Mouse (Mus musculus) midbrain, embryonic 12.5 days (tissue): ENCODE measurements around the gene 3110018I06Rik. TPM values are rescaled to one million over a fixed set of nuclear protein-coding genes. Genes with fewer than 3 reads are reported as not detected.
A peak's percentile ranks its signal among the peaks of the same experiment; 100 is the strongest.

ENCODE experiments used
- ATAC-seq: fragments of 200-750 bp; cut with Nextera tagmentation; 2 replicates; pipeline ENCODE4 v1.8.0; 2017; ENCODE audit warnings: low read depth, moderate TSS enrichment, moderate library complexity; ENCODE audit not compliant: low FRiP score
- H3K27ac ChIP-seq: fragments of 300-500 bp; sonication (generic); replicated peaks from 2 replicates; pipeline ENCODE4 v1.5.1; 2016; ENCODE audit warnings: mild to moderate bottlenecking
- H3K27me3 ChIP-seq: fragments of 300-500 bp; sonication (generic); 2 replicates; pipeline ENCODE4 v1.6.1; 2016; ENCODE audit warnings: mild to moderate bottlenecking
- H3K36me3 ChIP-seq: fragments of 300-500 bp; sonication (generic); 2 replicates; pipeline ENCODE4 v1.6.1; 2016
- H3K4me1 ChIP-seq: fragments of 300-500 bp; sonication (generic); 2 replicates; pipeline ENCODE4 v1.6.1; 2016
- H3K4me2 ChIP-seq: fragments of 300-500 bp; sonication (generic); replicated peaks from 2 replicates; pipeline ENCODE4 v1.6.1; 2016; ENCODE audit warnings: mild to moderate bottlenecking, moderate library complexity
- H3K4me3 ChIP-seq: fragments of 300-500 bp; sonication (generic); 2 replicates; pipeline ENCODE4 v1.5.1; 2016; ENCODE audit warnings: mild to moderate bottlenecking
- H3K9ac ChIP-seq: fragments of 300-500 bp; sonication (generic); replicated peaks from 2 replicates; pipeline ENCODE4 v1.6.1; 2016; ENCODE audit warnings: mild to moderate bottlenecking, moderate library complexity
- H3K9me3 ChIP-seq: fragments of 300-500 bp; sonication (generic); 2 replicates; pipeline ENCODE4 v1.6.1; 2016; ENCODE audit warnings: mild to moderate bottlenecking
- whole genome bisulfite sequencing: fragments of 180-500 bp; shearing (Covaris S2); methylation state at CpG from one replicate; pipeline ENCODE4 v1.1.7; 2016; 5-methylcytosine and 5-hydroxymethylcytosine counted together
- polyA plus RNA-seq: library from polyadenylated mRNA; unstranded; fragments of >200 nt; fragmentation: Nextera tagmentation; extraction: Ambion mirVana; gene quantifications from 2 replicates; pipeline ENCODE4 v1.2.1, GENCODE M21; 2016

The 3110018I06Rik gene
- polyA plus RNA-seq, 1 experiment from 2014 or later: not detected

DNA sequence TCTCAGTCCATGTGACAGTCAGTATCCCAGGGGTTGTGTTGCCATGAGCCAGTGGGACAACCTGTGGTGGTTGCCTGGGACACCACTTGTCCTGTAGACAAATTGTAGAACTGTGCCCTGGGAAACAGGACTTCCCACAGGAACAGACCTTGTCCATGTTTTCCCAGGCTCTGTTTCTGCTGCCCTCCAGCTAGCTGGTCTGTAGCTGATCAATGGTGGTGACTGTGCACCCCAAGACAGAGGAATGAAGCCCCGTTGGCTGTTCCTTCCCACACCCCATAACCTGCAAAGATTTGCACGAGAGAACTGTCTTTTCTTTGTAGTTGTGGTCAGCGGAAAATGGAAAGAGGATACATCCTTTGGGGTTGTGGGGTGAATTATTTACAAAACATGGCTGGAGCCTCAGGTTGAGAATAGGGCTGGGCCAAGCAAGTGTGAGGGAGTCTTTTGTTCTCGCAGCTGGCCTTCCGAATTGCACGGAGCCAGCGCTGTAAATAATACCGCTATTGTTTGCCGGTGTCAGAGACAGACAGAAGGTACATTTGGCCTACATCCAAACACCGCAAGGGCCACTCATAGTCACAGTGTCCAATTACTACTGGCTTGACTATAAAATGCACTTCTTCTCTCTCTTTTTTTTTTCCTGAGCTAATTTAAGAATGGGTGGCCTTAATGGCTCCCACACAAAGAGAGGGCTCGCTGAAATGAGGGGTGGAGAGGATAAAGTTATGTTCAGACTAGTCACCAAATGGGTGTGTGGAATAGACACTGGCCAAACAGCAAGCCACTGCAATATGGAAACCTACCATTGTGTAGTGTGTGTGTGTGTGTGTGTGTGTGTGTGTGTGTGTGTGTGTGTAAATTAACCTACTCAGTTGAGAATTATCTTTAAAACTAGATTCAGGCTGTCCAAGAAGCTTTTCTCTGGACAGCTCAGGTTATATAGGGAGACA is 28.1 kb downstream of the 3110018I06Rik start:
- peaks cover 15% of the 10 kb centered on the region for H3K4me1 ChIP-seq
- no peaks in the 10 kb centered on the region for H3K27me3 ChIP-seq
- no peak overlapping the region for H3K9ac ChIP-seq
- no peaks in the 10 kb centered on the region for H3K9me3 ChIP-seq
- peak overlapping the region; percentile 31 for H3K27ac ChIP-seq
- no peak overlapping the region for H3K4me2 ChIP-seq
- no peaks in the 10 kb centered on the region for H3K36me3 ChIP-seq
- peak; percentile 70; the same call in 1 of the 2 replicates for ATAC-seq
- 35% methylated on average over 11 of the region's 11 CpGs for WGBS
- H3K4me3 ChIP-seq: no peak overlapping the region

DNA sequence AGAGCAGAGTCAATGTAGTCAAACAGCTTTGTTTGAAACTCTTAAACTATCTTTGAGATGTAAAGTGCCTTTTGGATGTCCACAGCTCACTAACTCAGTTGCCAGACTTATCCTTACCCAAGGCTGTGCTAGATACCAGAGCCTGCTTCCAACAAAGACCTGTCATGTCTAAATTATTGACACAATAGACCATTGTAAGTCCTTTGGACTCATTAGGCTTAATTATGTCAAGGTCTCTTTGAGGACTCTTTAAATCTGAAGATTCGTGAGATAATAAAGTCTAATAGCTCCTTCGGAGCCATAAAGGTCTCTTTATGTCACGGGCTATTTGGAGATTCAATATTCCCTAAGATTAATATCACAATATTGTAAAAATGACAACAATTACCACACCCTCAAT is 32.5 kb downstream of the 3110018I06Rik start:
- ATAC-seq: no peak
- Histone ChIP-seq H3K27ac (no peak overlapping the region), H3K9ac (no peak overlapping the region), H3K9me3 (no peaks in the 10 kb centered on the region), H3K36me3 (no peaks in the 10 kb centered on the region), H3K4me3 (no peak overlapping the region), H3K4me1 (peaks cover 14% of the 10 kb centered on the region), H3K27me3 (no peaks in the 10 kb centered on the region), H3K4me2 (no peak overlapping the region)
- WGBS: 87% methylated on average over 3 of the region's 3 CpGs

DNA sequence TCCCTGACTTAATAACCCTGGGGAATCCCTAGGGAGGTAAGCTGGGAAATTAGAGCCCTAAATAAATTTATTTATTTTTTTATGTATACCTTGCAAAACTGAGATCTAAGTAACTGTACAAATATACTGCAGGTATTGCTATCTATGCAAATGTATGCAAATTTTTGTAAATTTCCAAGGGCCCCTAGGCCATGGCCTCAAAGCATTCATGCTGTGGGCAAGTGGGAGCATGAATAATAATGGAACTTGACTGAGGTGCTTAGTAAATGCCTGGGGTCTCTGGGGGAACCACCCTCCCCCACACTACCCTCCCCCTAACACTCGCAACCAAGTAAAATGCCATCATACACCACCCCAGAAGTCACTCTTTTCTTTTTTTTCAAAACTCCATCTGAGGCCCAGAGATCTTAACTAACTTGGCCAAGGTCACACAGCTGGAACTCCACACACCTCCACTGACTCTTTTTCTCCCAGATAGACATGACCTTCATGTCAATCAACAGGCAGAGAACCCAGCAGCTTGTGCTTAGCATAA is 40.0 kb downstream of the 3110018I06Rik start:
- H3K9me3 ChIP-seq: no peaks in the 10 kb centered on the region
- no peak overlapping the region for H3K9ac ChIP-seq
- no peak for ATAC-seq
- H3K4me1 ChIP-seq: no peaks in the 10 kb centered on the region
- H3K27ac ChIP-seq: no peak overlapping the region
- H3K36me3 ChIP-seq: no peaks in the 10 kb centered on the region
- no peak overlapping the region for H3K4me3 ChIP-seq
- no peaks in the 10 kb centered on the region for H3K27me3 ChIP-seq
- 39% methylated on average over 1 of the region's 1 CpGs for WGBS
- H3K4me2 ChIP-seq: no peak overlapping the region

DNA sequence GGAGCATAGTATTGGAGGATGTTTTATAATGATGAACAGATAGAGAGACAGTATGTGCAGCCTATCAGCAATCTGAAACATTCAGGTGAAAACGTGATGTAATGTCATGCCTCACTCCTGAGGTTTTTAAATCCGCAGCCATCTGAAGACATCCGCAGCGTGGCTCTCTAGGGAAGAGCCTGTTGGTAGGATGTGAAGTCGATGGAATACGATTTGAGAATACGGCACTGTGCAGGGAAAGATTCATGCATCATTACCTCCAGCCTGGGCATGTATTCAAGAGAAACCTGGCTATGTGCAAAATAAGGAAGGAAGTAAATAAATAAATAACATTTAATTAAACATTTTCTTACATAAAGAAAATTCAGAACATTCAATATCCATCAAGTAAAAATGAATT is 44.4 kb downstream of the 3110018I06Rik start:
- Histone ChIP-seq H3K9me3 (no peaks in the 10 kb centered on the region), H3K4me2 (no peak overlapping the region), H3K4me3 (no peak overlapping the region), H3K27me3 (no peaks in the 10 kb centered on the region), H3K9ac (no peak overlapping the region), H3K36me3 (no peaks in the 10 kb centered on the region), H3K27ac (no peak overlapping the region), H3K4me1 (no peaks in the 10 kb centered on the region)
- 80% methylated on average over 7 of the region's 7 CpGs for WGBS
- no peak for ATAC-seq
